Mouse (Mus musculus) neural tube, postnatal 0 days (tissue): Measurements from ENCODE around the gene Gm2056. TPM values are rescaled to one million over a fixed set of nuclear protein-coding genes. Genes with fewer than 3 reads are reported as not detected.

Experiments used
- polyA plus RNA-seq: library from polyadenylated mRNA; unstranded; fragments of >200 nt; fragmentation: Nextera tagmentation; extraction: Ambion mirVana; gene quantifications from 2 replicates; pipeline ENCODE4 v1.2.1, GENCODE M21; 2015

Gene Gm2056
- polyA plus RNA-seq = not detected in 2 replicates

GRCm38 (mm10) chr12:88026704-88027103, at the start of gene Gm2056:
TSS of gene Gm2056 (plus strand) at chr12:88027004.

GRCm38 (mm10) chr12:88011548-88011947, 15.3 kb upstream of the Gm2056 start, which contains the start of gene Gm2075:
TSS of gene Gm2075 (plus strand) at chr12:88011848.

GRCm38 (mm10) chr12:88018671-88019070, 8.1 kb upstream of the Gm2056 start, which contains the start of gene Gm6803:
TSS of gene Gm6803 (minus strand) at chr12:88018771.

Other genes starting within 250 kb of the Gm2056 start
- gene Gm21936, start 231.5 kb upstream of the Gm2056 start, polyA plus RNA-seq = not detected in 2 replicates
- not detected in 2 replicates for gene BB287469, start 210.4 kb upstream of the Gm2056 start, polyA plus RNA-seq
- gene Gm2001, start 184.7 kb upstream of the Gm2056 start, polyA plus RNA-seq = not detected in 2 replicates
- gene Gm2016, start 152.9 kb upstream of the Gm2056 start, polyA plus RNA-seq = not detected in 2 replicates
- gene Gm2022, start 131.6 kb upstream of the Gm2056 start, polyA plus RNA-seq = not detected in 2 replicates
- not detected in 2 replicates for gene Gm2035, start 107.1 kb upstream of the Gm2056 start, polyA plus RNA-seq
- not detected in 2 replicates for gene Gm2042, start 72.9 kb upstream of the Gm2056 start, polyA plus RNA-seq
- gene Gm2075, start 15.2 kb upstream of the Gm2056 start, polyA plus RNA-seq = not detected in 2 replicates
- not detected in 2 replicates for gene Gm6803, start 8.2 kb upstream of the Gm2056 start, polyA plus RNA-seq
- gene Gm16368, start 56.7 kb downstream of the Gm2056 start, polyA plus RNA-seq = not detected in 2 replicates
- gene Gm10436, start 155.1 kb downstream of the Gm2056 start, polyA plus RNA-seq = not detected in 2 replicates
- gene Gm8332, start 223.1 kb downstream of the Gm2056 start, polyA plus RNA-seq = not detected in 2 replicates
- gene Gm5662, start 247.5 kb downstream of the Gm2056 start, polyA plus RNA-seq = not detected in 2 replicates